Mouse (Mus musculus) neural tube, embryonic 12.5 days (tissue): ENCODE measurements at regions not wholly inside any gene's neighbourhood (a gene's known extent, or its start where the extent isn't known, plus 50 kb on each side); places are given as distances from the start of the nearest gene placed in this dataset.
"Not testable (repeated sequence)": the region's sequence is repeated elsewhere in the genome, so short reads cannot be mapped to it uniquely, and the experiment has no call there.

Source experiments
- ATAC-seq: fragments of 200-750 bp; cut with Nextera tagmentation; 2 replicates; pipeline ENCODE4 v1.8.0; 2017; ENCODE audit warnings: low read depth, mild to moderate bottlenecking, moderate TSS enrichment, moderate library complexity; ENCODE audit not compliant: low FRiP score
- H3K27ac ChIP-seq: fragments of 300-500 bp; sonication (generic); 2 replicates; pipeline ENCODE4 v1.5.1; 2016
- H3K27me3 ChIP-seq: fragments of 300-500 bp; sonication (generic); replicated peaks from 2 replicates; pipeline ENCODE4 v1.6.1; 2016; ENCODE audit warnings: mild to moderate bottlenecking
- H3K36me3 ChIP-seq: fragments of 300-500 bp; sonication (generic); 2 replicates; pipeline ENCODE4 v1.6.1; 2016; ENCODE audit warnings: mild to moderate bottlenecking
- H3K4me1 ChIP-seq: fragments of 300-500 bp; sonication (generic); 2 replicates; pipeline ENCODE4 v1.6.1; 2016
- H3K4me2 ChIP-seq: fragments of 300-500 bp; sonication (generic); replicated peaks from 2 replicates; pipeline ENCODE4 v1.6.1; 2016; ENCODE audit warnings: mild to moderate bottlenecking
- H3K4me3 ChIP-seq: fragments of 300-500 bp; sonication (generic); 2 replicates; pipeline ENCODE4 v1.5.1; 2016
- H3K9ac ChIP-seq: fragments of 300-500 bp; sonication (generic); 2 replicates; pipeline ENCODE4 v1.6.1; 2016; ENCODE audit warnings: mild to moderate bottlenecking
- H3K9me3 ChIP-seq: fragments of 300-500 bp; sonication (generic); 2 replicates; pipeline ENCODE4 v1.6.1; 2016; ENCODE audit warnings: mild to moderate bottlenecking
- WGBS: fragments of 180-500 bp; shearing (Covaris S2); methylation state at CpG from one replicate; pipeline ENCODE4 v1.1.7; 2016; 5-methylcytosine and 5-hydroxymethylcytosine counted together

DNA sequence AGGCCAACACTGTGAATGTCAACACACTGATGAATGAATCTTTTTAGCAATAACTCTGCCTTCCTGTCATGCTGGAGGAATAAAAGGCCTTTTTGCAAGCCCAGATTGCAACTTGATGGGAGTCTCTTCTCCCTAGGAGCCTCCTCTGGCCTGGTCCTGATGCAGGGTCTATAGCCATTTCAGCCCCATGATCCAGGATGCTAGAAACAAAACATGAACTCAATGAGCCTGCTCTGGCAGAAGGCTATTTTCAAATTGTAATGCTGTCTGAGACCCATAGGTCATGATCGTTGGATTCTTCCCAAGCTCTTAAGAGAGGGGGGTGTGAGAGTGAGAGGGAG lies 352.1 kb downstream of the Plekhb2 start:
- no peaks in the 10 kb centered on the region for H3K36me3 ChIP-seq
- H3K27ac ChIP-seq, result no peak overlapping the region
- ATAC-seq, result 0 out of 2 replicates have a peak, but pooled peaks have one; percentile 4
- no peak overlapping the region for H3K4me3 ChIP-seq
- no peaks in the 10 kb centered on the region for H3K9me3 ChIP-seq
- no peaks in the 10 kb centered on the region for H3K27me3 ChIP-seq
- H3K4me2 ChIP-seq, result no peak overlapping the region
- WGBS, result 62% methylated on average over 1 of the region's 1 CpGs
- no peaks in the 10 kb centered on the region for H3K4me1 ChIP-seq
- H3K9ac ChIP-seq, result no peak overlapping the region

DNA sequence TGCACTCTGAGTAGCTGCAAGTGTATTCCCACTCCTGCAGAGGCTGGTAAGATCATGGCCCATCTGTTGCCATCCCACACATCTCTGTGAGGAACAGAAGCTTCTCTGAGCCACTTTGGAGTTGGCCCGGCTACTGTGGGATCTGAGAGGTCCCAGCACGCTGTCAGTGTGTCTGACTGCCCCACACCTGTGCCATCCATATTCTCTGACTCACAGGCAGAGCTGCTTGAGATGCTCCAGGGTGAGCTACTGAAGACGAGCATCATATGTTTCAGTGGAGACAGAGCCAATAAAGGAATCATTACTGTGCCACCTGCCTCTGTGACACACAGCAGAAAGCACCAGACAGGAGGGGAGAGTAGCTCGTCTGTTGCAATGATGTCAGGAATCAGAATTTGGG lies 352.8 kb downstream of the Plekhb2 start:
- 75% methylated on average over 4 of the region's 4 CpGs for WGBS
- Histone ChIP-seq H3K9me3 (no peaks in the 10 kb centered on the region), H3K4me3 (no peak overlapping the region), H3K4me2 (no peak overlapping the region), H3K4me1 (no peaks in the 10 kb centered on the region), H3K9ac (no peak overlapping the region), H3K36me3 (no peaks in the 10 kb centered on the region), H3K27ac (no peak overlapping the region), H3K27me3 (no peaks in the 10 kb centered on the region)
- no peak for ATAC-seq

GRCm38 (mm10) chr1:35206834-35207529 lies 357.2 kb downstream of the Plekhb2 start:
- Histone ChIP-seq H3K27me3 (no peaks in the 10 kb centered on the region), H3K27ac (no peak overlapping the region), H3K4me1 (no peaks in the 10 kb centered on the region), H3K4me2 (no peak overlapping the region), H3K9ac (no peak overlapping the region), H3K9me3 (no peaks in the 10 kb centered on the region), H3K36me3 (no peaks in the 10 kb centered on the region), H3K4me3 (no peak overlapping the region)
- WGBS, result 86% methylated on average over 11 of the region's 11 CpGs
- ATAC-seq, result no peak

- Histone ChIP-seq H3K4me1 (no peaks in the 10 kb centered on the region), H3K9me3 (no peaks in the 10 kb centered on the region), H3K27ac (no peak overlapping the region), H3K9ac (no peak overlapping the region), H3K4me2 (no peak overlapping the region), H3K4me3 (no peak overlapping the region), H3K36me3 (no peaks in the 10 kb centered on the region), H3K27me3 (no peaks in the 10 kb centered on the region)
- ATAC-seq, result no peak
- WGBS, result 74% methylated on average over 13 of the region's 13 CpGs
These were observed 362.5 kb downstream of the Plekhb2 start for GRCm38 (mm10) chr1:35212111-35212891.

GRCm38 (mm10) chr1:35213875-35214274 lies 364.1 kb downstream of the Plekhb2 start:
- Histone ChIP-seq H3K4me1 (no peaks in the 10 kb centered on the region), H3K4me2 (no peak overlapping the region), H3K27me3 (no peaks in the 10 kb centered on the region), H3K9me3 (no peaks in the 10 kb centered on the region), H3K36me3 (no peaks in the 10 kb centered on the region), H3K27ac (no peak overlapping the region), H3K9ac (no peak overlapping the region), H3K4me3 (no peak overlapping the region)
- 69% methylated on average over 10 of the region's 10 CpGs for WGBS
- no peak for ATAC-seq

GRCm38 (mm10) chr1:35216411-35216810 lies 366.6 kb downstream of the Plekhb2 start:
- Histone ChIP-seq H3K27me3 (no peaks in the 10 kb centered on the region), H3K36me3 (no peaks in the 10 kb centered on the region), H3K4me1 (no peaks in the 10 kb centered on the region), H3K9ac (no peak overlapping the region), H3K4me3 (no peak overlapping the region), H3K27ac (no peak overlapping the region), H3K9me3 (no peaks in the 10 kb centered on the region), H3K4me2 (no peak overlapping the region)
- ATAC-seq, result no peak
- 92% methylated on average over 8 of the region's 8 CpGs for WGBS

- not testable (repeated sequence) for ATAC-seq, H3K36me3 ChIP-seq
These were observed 370.4 kb downstream of the Plekhb2 start for GRCm38 (mm10) chr1:35220215-35220614.

GRCm38 (mm10) chr1:35220751-35221150 lies 371.0 kb downstream of the Plekhb2 start:
- Histone ChIP-seq H3K9me3 (no peaks in the 10 kb centered on the region), H3K4me2 (no peak overlapping the region), H3K9ac (no peak overlapping the region), H3K27me3 (no peaks in the 10 kb centered on the region), H3K36me3 (no peaks in the 10 kb centered on the region), H3K4me1 (no peaks in the 10 kb centered on the region), H3K27ac (no peak overlapping the region), H3K4me3 (no peak overlapping the region)
- no peak for ATAC-seq
- WGBS, result 83% methylated on average over 9 of the region's 9 CpGs

More at GRCm38 (mm10) chr1:35220215-35220614, 370.4 kb downstream of the Plekhb2 start:
- not testable (repeated sequence) for H3K4me2 ChIP-seq, H3K27ac ChIP-seq, H3K4me3 ChIP-seq, H3K9me3 ChIP-seq, H3K9ac ChIP-seq, H3K4me1 ChIP-seq, H3K27me3 ChIP-seq
- 92% methylated on average over 6 of the region's 6 CpGs for WGBS

GRCm38 (mm10) chr1:35232592-35232991 lies 382.8 kb downstream of the Plekhb2 start:
- no peak for ATAC-seq
- Histone ChIP-seq H3K9me3 (no peaks in the 10 kb centered on the region), H3K36me3 (no peaks in the 10 kb centered on the region), H3K4me3 (no peak overlapping the region), H3K9ac (no peak overlapping the region), H3K4me1 (no peaks in the 10 kb centered on the region), H3K27ac (no peak overlapping the region), H3K4me2 (no peak overlapping the region), H3K27me3 (no peaks in the 10 kb centered on the region)
- WGBS, result 32% methylated on average over 2 of the region's 2 CpGs

DNA sequence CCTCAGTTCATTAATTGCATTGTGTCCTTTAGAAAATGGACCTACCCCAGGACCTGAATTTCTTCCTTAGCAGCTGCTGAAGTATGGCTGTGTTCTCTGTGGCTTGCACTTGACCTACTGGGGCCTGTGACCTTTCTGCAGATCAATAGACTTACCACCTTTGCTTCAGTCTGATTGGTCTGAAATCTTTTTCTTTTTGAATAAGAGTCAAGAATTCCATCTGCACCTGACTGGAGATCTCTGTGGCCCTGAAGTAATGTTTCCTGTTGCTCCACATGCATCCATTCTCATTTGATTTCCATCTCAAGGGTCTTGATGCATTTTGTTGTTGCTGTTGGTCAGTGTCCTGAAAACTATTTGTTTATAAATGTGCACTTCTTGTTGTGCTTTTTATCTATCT lies 388.4 kb downstream of the Plekhb2 start:
- Histone ChIP-seq H3K4me2 (no peak overlapping the region), H3K27ac (no peak overlapping the region), H3K9ac (no peak overlapping the region), H3K4me1 (peaks cover 8% of the 10 kb centered on the region), H3K4me3 (no peak overlapping the region), H3K36me3 (no peaks in the 10 kb centered on the region), H3K27me3 (no peaks in the 10 kb centered on the region), H3K9me3 (no peaks in the 10 kb centered on the region)
- ATAC-seq, result no peak

- no peaks in the 10 kb centered on the region for H3K9me3 ChIP-seq
- WGBS, result 41% methylated on average over 6 of the region's 6 CpGs
- H3K27me3 ChIP-seq, result no peaks in the 10 kb centered on the region
- 0 out of 2 replicates have a peak overlapping the region, but pooled peaks have one; percentile 10 for H3K27ac ChIP-seq
- ATAC-seq, result peak; percentile 46; the same call in 1 of the 2 replicates
- H3K36me3 ChIP-seq, result no peaks in the 10 kb centered on the region
- no peak overlapping the region for H3K4me3 ChIP-seq
- H3K4me1 ChIP-seq, result peaks cover 8% of the 10 kb centered on the region
- H3K4me2 ChIP-seq, result peak overlapping the region; percentile 38
- no peak overlapping the region for H3K9ac ChIP-seq
These were observed 393.1 kb downstream of the Plekhb2 start for GRCm38 (mm10) chr1:35242849-35243248.

DNA sequence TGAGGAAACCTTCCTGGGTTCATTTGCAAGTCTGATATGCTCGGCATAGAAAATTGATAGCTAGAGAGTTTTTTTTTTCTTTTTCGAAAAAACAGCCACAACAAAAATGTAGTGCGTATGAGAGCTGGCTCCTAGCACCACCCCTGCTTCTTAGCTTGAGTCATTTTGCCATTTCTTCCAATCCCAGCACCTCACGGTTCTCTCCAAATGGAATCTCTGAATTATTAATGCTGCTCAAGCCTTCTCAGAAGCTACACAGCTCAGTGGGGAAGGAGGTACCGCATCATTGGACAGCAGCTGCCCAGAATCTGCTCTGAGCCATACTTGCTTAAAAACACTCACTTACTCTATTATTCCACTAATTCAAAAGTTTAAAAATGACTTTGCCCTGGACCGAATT lies 393.6 kb downstream of the Plekhb2 start:
- ATAC-seq, result peak; percentile 61
- Histone ChIP-seq H3K9ac (no peak overlapping the region), H3K9me3 (no peaks in the 10 kb centered on the region), H3K27me3 (no peaks in the 10 kb centered on the region), H3K36me3 (no peaks in the 10 kb centered on the region), H3K4me3 (no peak overlapping the region), H3K27ac (no peak overlapping the region), H3K4me1 (peaks cover 8% of the 10 kb centered on the region), H3K4me2 (peak overlapping the region; percentile 38)
- 52% methylated on average over 6 of the region's 6 CpGs for WGBS

- WGBS, result 89% methylated on average over 1 of the region's 1 CpGs
- no peak for ATAC-seq
- H3K4me2 ChIP-seq, result no peak overlapping the region
- H3K9me3 ChIP-seq, result no peaks in the 10 kb centered on the region
- no peak overlapping the region for H3K9ac ChIP-seq
- H3K4me3 ChIP-seq, result no peak overlapping the region
- no peak overlapping the region for H3K27ac ChIP-seq
- H3K27me3 ChIP-seq, result no peaks in the 10 kb centered on the region
- H3K36me3 ChIP-seq, result no peaks in the 10 kb centered on the region
- H3K4me1 ChIP-seq, result no peaks in the 10 kb centered on the region
These were observed 415.3 kb downstream of the Plekhb2 start for GRCm38 (mm10) chr1:35265125-35265524.
